Mouse (Mus musculus) splenic B cell, adult 2 months (primary cell): ENCODE results near the gene Khdrbs1.
A peak's percentile ranks its signal among the peaks of the same experiment; 100 is the strongest.
"Not testable (repeated sequence)": the region's sequence is repeated elsewhere in the genome, so short reads cannot be mapped to it uniquely, and the experiment has no call there.

ENCODE experiments used
- DNase-seq: peaks from one replicate; pipeline ENCODE4 v3.0.0-alpha.2; 2011; ENCODE audit warnings: low read depth, low spot score
- H3K27me3 ChIP-seq: 2 replicates; pipeline ENCODE4 v1.6.1; 2012; ENCODE audit warnings: mild to moderate bottlenecking, low read length, moderate library complexity, mixed read lengths; ENCODE audit not compliant: control insufficient read depth, poor library complexity, insufficient read depth, severe bottlenecking
- H3K36me3 ChIP-seq: 2 replicates; pipeline ENCODE4 v1.6.1; 2012; ENCODE audit warnings: mild to moderate bottlenecking, low read length, moderate library complexity, mixed read lengths; ENCODE audit not compliant: control insufficient read depth, poor library complexity, insufficient read depth, severe bottlenecking

Khdrbs1 gene

GRCm38 (mm10) chr4:129716310-129716709 is 25.8 kb downstream of the Khdrbs1 start:
- Histone ChIP-seq H3K36me3 (peaks cover 24% of the 10 kb centered on the region), H3K27me3 (no peaks in the 10 kb centered on the region)
- no peak for DNase-seq

GRCm38 (mm10) chr4:129709486-129710129 is 32.5 kb downstream of the Khdrbs1 start:
- peaks cover 18% of the 10 kb centered on the region for H3K36me3 ChIP-seq
- no peak for DNase-seq

GRCm38 (mm10) chr4:129706750-129707149 is 35.4 kb downstream of the Khdrbs1 start:
- Histone ChIP-seq H3K36me3 (peaks cover 11% of the 10 kb centered on the region), H3K27me3 (no peaks in the 10 kb centered on the region)
- no peak for DNase-seq

More at GRCm38 (mm10) chr4:129709486-129710129, 32.5 kb downstream of the Khdrbs1 start:
- no peaks in the 10 kb centered on the region for H3K27me3 ChIP-seq

GRCm38 (mm10) chr4:129702454-129702853 is 39.6 kb downstream of the Khdrbs1 start:
- no peaks in the 10 kb centered on the region for H3K27me3 ChIP-seq
- DNase-seq, result no peak
- peaks cover 2% of the 10 kb centered on the region; the same call in 1 of the 2 replicates for H3K36me3 ChIP-seq

- peak; percentile 93 for DNase-seq
- H3K27me3 ChIP-seq, result no peaks in the 10 kb centered on the region
These were observed 40.4 kb downstream of the Khdrbs1 start for GRCm38 (mm10) chr4:129701503-129702377.

GRCm38 (mm10) chr4:129700661-129701060 is 41.4 kb downstream of the Khdrbs1 start:
- not testable (repeated sequence) for DNase-seq, H3K36me3 ChIP-seq, H3K27me3 ChIP-seq

More at GRCm38 (mm10) chr4:129701503-129702377, 40.4 kb downstream of the Khdrbs1 start:
- H3K36me3 ChIP-seq, result peaks cover 2% of the 10 kb centered on the region; the same call in 1 of the 2 replicates

- no peaks in the 10 kb centered on the region for H3K27me3 ChIP-seq
- H3K36me3 ChIP-seq, result peaks cover under 1% of the 10 kb centered on the region; the same call in 1 of the 2 replicates
- no peak for DNase-seq
These were observed 41.9 kb downstream of the Khdrbs1 start for GRCm38 (mm10) chr4:129700216-129700615.

- Histone ChIP-seq H3K27me3 (no peaks in the 10 kb centered on the region), H3K36me3 (no peaks in the 10 kb centered on the region)
- DNase-seq, result no peak
These were observed 44.9 kb downstream of the Khdrbs1 start for GRCm38 (mm10) chr4:129697191-129697590.

GRCm38 (mm10) chr4:129696158-129696985 is 45.7 kb downstream of the Khdrbs1 start, which contains the start of gene Tmem39b:
Gene Tmem39b (minus strand): TSS chr4:129696838.
- Histone ChIP-seq H3K36me3 (no peaks in the 10 kb centered on the region), H3K27me3 (no peaks in the 10 kb centered on the region)
- peak; percentile 89 for DNase-seq

GRCm38 (mm10) chr4:129695815-129696157 is 46.3 kb downstream of the Khdrbs1 start:
- Histone ChIP-seq H3K27me3 (no peaks in the 10 kb centered on the region), H3K36me3 (no peaks in the 10 kb centered on the region)
- DNase-seq, result no peak

- Histone ChIP-seq H3K27me3 (no peaks in the 10 kb centered on the region), H3K36me3 (peaks cover 10% of the 10 kb centered on the region; the same call in 1 of the 2 replicates)
- DNase-seq, result no peak
These were observed 57.6 kb downstream of the Khdrbs1 start for GRCm38 (mm10) chr4:129684531-129684930.

- DNase-seq, result no peak
- Histone ChIP-seq H3K36me3 (peaks cover 10% of the 10 kb centered on the region; the same call in 1 of the 2 replicates), H3K27me3 (no peaks in the 10 kb centered on the region)
These were observed 58.1 kb downstream of the Khdrbs1 start for GRCm38 (mm10) chr4:129683901-129684493.

- H3K36me3 ChIP-seq, result peaks cover 14% of the 10 kb centered on the region; the same call in 1 of the 2 replicates
- DNase-seq, result no peak
- H3K27me3 ChIP-seq, result no peaks in the 10 kb centered on the region
These were observed 60.3 kb downstream of the Khdrbs1 start for GRCm38 (mm10) chr4:129681837-129682236.

- H3K27me3 ChIP-seq, result no peaks in the 10 kb centered on the region
- DNase-seq, result no peak
These were observed 69.1 kb downstream of the Khdrbs1 start for GRCm38 (mm10) chr4:129672878-129673449.

More at GRCm38 (mm10) chr4:129672878-129673449, 69.1 kb downstream of the Khdrbs1 start:
- peaks cover 2% of the 10 kb centered on the region; the same call in 1 of the 2 replicates for H3K36me3 ChIP-seq
